Mouse (Mus musculus) kidney, adult 2 months (tissue): ENCODE results near the gene Cggbp1.

Source experiments
- CTCF ChIP-seq: fragments of 200-500 bp; conservative IDR thresholded peaks from 2 replicates; pipeline ENCODE4 v1.5.1; 2011; ENCODE audit warnings: low read depth, mild to moderate bottlenecking, control low read depth, low read length, moderate library complexity, mixed read lengths; ENCODE audit not compliant: insufficient read depth, insufficient read length
- POLR2A ChIP-seq: fragments of 200-500 bp; IDR thresholded peaks from one replicate; pipeline ENCODE4 v1.6.1; 2011; ENCODE audit warnings: low read depth, low read length, control low read depth

GRCm38 (mm10) chr16:64824474-64824873 is 27.3 kb upstream of the Cggbp1 start:
- no peak for TF ChIP-seq POLR2A
- TF ChIP-seq CTCF = no peak
